Mouse (Mus musculus): ENCODE data around the gene Plekhb2. TPM values are rescaled to one million over a fixed set of nuclear protein-coding genes. Genes with fewer than 3 reads are reported as not detected.

Plekhb2 gene
- total RNA-seq, 1 experiment from 2014 or later, result 41.0 TPM

Other genes starting within 250 kb of the Plekhb2 start
- 101 to 121 TPM (median 108 TPM) in 3 replicates for gene Fam168b, start 6.9 kb upstream of the Plekhb2 start, total RNA-seq (2017)